Mouse (Mus musculus) liver, embryonic 14.5 days (tissue): Measurements from ENCODE around the gene Clec3b. TPM values are rescaled to one million over a fixed set of nuclear protein-coding genes. Genes with fewer than 3 reads are reported as not detected.

Experiments
- ATAC-seq: fragments of 200-750 bp; cut with Nextera tagmentation; 2 replicates; pipeline ENCODE4 v1.8.0; 2017; ENCODE audit warnings: moderate number of reproducible peaks, mild to moderate bottlenecking, moderate library complexity; ENCODE audit not compliant: insufficient read depth
- DNase-seq, 3 experiments: peaks; one replicate each; pipeline ENCODE4 v3.0.0-alpha.2; 2012 to 2013; ENCODE audit warnings: low read depth in 3 of 3, low spot score in 3 of 3
- H3K27ac ChIP-seq: fragments of 300-500 bp; sonication (generic); 2 replicates; pipeline ENCODE4 v1.5.1; 2014; ENCODE audit warnings: moderate library complexity, mild to moderate bottlenecking, control low read depth, inconsistent platforms
- H3K27me3 ChIP-seq: fragments of 300-500 bp; sonication (generic); 2 replicates; pipeline ENCODE4 v1.6.1; 2014; ENCODE audit warnings: mild to moderate bottlenecking, low read length, moderate library complexity; ENCODE audit not compliant: control insufficient read depth, insufficient read depth
- H3K36me3 ChIP-seq: fragments of 300-500 bp; sonication (generic); replicated peaks from 2 replicates; pipeline ENCODE4 v1.6.1; 2014; ENCODE audit warnings: low read depth; ENCODE audit not compliant: control insufficient read depth, insufficient read depth
- H3K4me1 ChIP-seq, 2 experiments: fragments of 200-500 bp in 1 of 2; fragments of 300-500 bp in 1 of 2; sonication (generic) in 1 of 2; replicated peaks; 2 replicates each; pipeline ENCODE4 v1.6.1; 2012 to 2014; ENCODE audit warnings: antibody characterized with exemption in 1 of 2, inconsistent platforms in 1 of 2, low read length in 1 of 2; ENCODE audit not compliant: control insufficient read depth in 2 of 2, insufficient read depth in 2 of 2
- H3K4me2 ChIP-seq: fragments of 300-500 bp; sonication (generic); 2 replicates; pipeline ENCODE4 v1.6.1; 2014; ENCODE audit warnings: low read depth, mild to moderate bottlenecking, control low read depth, moderate library complexity
- H3K4me3 ChIP-seq, 2 experiments: fragments of 200-500 bp in 1 of 2; fragments of 300-500 bp in 1 of 2; sonication (generic) in 1 of 2; 2 replicates each; pipeline ENCODE4 v1.5.1; 2012 to 2014; ENCODE audit warnings: low read depth in 2 of 2, low read length in 2 of 2, mild to moderate bottlenecking in 2 of 2, control low read depth in 1 of 2, inconsistent platforms in 1 of 2, moderate library complexity in 1 of 2; ENCODE audit not compliant: insufficient read depth in 1 of 2
- H3K9ac ChIP-seq: fragments of 300-500 bp; sonication (generic); replicated peaks from 2 replicates; pipeline ENCODE4 v1.6.1; 2014; ENCODE audit warnings: mild to moderate bottlenecking, control low read depth, moderate library complexity
- H3K9me3 ChIP-seq: fragments of 300-500 bp; sonication (generic); 2 replicates; pipeline ENCODE4 v1.6.1; 2016; ENCODE audit warnings: low read length, mixed read lengths; ENCODE audit not compliant: control insufficient read depth
- CTCF ChIP-seq: IDR thresholded peaks from 2 replicates; pipeline ENCODE4 v1.5.1; 2016; ENCODE audit warnings: antibody characterized with exemption, low read depth, control low read depth
- EP300 ChIP-seq: IDR thresholded peaks from 2 replicates; pipeline ENCODE4 v1.6.1; 2016; ENCODE audit warnings: antibody characterized with exemption, low read depth
- WGBS: fragments of 180-500 bp; shearing (Covaris S2); extraction: QIAGEN DNeasy Blood & Tissue Kit; methylation state at CpG from one replicate; pipeline ENCODE4 v1.1.7; 2014; ENCODE audit not compliant: insufficient replicate concordance; 5-methylcytosine and 5-hydroxymethylcytosine counted together
- polyA plus RNA-seq, 2 experiments: library from polyadenylated mRNA; depleted of rRNA in 1 of 2; stranded (reverse) in 1 of 2; unstranded in 1 of 2; fragments of >200 nt; fragmentation: Nextera tagmentation in 1 of 2; extraction: Ambion mirVana in 1 of 2; gene quantifications; 2 replicates each; pipeline versions ENCODE4 v1.2.1 to v1.2.3; 2012 to 2014

The Clec3b gene
- polyA plus RNA-seq, 2 experiments, result 0.22 TPM; not detected in 1

DNA sequence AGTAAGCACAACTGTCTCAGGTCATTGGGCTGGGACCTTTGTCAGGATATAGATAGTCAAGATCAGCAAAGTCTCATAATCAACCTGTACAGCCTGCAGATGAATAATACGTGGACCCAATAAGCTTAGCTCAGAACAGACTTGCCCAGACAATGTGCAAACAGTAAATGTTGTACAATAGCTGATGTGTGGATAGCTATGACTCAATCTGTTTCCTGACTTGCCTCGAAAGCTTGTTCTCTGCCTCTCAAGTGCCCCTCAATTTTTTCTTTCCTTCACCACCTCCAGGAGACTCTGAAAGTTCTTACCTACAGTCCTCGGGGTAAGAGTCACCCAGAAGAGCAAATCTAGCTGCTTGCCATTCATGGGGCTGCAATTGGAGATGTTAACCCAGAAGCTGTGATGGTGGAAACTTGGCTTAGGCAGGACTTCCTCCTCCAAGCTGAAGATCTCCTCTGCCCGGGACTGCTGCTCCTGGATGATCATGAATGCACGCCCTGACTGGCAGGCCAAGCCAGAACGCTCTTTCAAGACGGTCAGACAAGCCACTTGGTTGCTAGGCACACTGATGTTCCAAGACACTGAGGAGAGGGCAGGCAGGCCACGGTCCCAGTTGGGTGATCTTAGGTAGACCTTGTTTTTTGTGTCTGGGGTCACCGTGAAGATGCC lies 26.8 kb downstream of the Clec3b start:
- Histone ChIP-seq H3K4me2 (no peak overlapping the region), H3K4me1 (no peaks in the 10 kb centered on the region), H3K4me3 (no peak overlapping the region), H3K27me3 (no peaks in the 10 kb centered on the region), H3K36me3 (no peaks in the 10 kb centered on the region), H3K27ac (no peak overlapping the region), H3K9me3 (no peaks in the 10 kb centered on the region), H3K9ac (no peak overlapping the region)
- WGBS, result 56% methylated on average over 9 of the region's 9 CpGs
- no peak for ATAC-seq
- no peak for DNase-seq
- TF ChIP-seq EP300, result no peak
- TF ChIP-seq CTCF, result no peak

DNA sequence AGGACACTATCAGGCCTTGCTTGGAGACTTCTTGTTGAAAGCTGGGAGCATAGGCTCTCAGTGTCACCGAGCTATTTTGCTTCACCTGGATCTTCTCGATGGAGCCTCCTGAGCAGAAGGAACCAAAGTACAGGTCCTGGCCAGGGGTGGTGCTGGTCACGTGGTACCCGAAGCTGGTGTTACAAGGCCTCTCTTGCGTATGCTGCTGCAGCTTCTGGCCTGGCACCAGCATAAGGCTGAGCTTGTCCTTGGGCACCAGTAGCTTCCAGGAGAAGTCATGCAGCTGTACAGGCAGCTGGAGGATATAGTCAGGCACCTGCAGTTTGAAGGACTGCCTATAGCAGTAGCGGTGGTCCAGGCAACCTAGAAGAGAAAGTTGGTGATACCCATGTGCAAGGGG lies 29.3 kb downstream of the Clec3b start:
- no peak for TF ChIP-seq CTCF
- TF ChIP-seq EP300, result no peak
- no peaks in the 10 kb centered on the region for H3K27me3 ChIP-seq
- H3K4me2 ChIP-seq, result no peak overlapping the region
- H3K27ac ChIP-seq, result no peak overlapping the region
- H3K36me3 ChIP-seq, result no peaks in the 10 kb centered on the region
- no peak for DNase-seq
- no peaks in the 10 kb centered on the region for H3K9me3 ChIP-seq
- H3K9ac ChIP-seq, result no peak overlapping the region
- WGBS, result 65% methylated on average over 6 of the region's 6 CpGs
- H3K4me1 ChIP-seq, result no peaks in the 10 kb centered on the region
- ATAC-seq, result no peak
- no peak overlapping the region for H3K4me3 ChIP-seq

DNA sequence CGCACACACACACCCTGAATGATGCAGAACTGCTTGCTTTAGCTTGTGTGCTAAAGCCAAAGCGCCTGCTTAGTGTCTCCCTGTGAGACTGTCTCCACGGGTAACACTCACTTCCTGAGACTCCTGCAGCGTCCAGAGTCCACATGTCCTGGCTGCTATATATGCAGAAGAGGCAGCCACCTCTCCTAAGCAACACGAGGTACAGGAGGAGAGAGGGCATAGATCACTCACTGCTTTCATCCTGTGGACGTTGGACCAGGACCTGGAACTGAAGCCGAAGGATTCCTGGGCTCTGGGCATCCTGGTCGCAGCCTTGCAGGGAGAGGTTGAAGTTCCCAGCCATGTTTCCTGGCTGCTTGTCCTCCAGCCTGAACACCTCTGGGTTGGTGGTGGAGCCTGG lies 32.5 kb downstream of the Clec3b start:
- TF ChIP-seq EP300, result no peak
- TF ChIP-seq CTCF, result no peak
- Histone ChIP-seq H3K4me3 (no peak overlapping the region), H3K36me3 (no peaks in the 10 kb centered on the region), H3K4me1 (no peaks in the 10 kb centered on the region), H3K9me3 (no peaks in the 10 kb centered on the region), H3K9ac (no peak overlapping the region), H3K27ac (no peak overlapping the region), H3K27me3 (no peaks in the 10 kb centered on the region), H3K4me2 (no peak overlapping the region)
- 50% methylated on average over 8 of the region's 8 CpGs for WGBS
- ATAC-seq (no peak), DNase-seq (no peak)

DNA sequence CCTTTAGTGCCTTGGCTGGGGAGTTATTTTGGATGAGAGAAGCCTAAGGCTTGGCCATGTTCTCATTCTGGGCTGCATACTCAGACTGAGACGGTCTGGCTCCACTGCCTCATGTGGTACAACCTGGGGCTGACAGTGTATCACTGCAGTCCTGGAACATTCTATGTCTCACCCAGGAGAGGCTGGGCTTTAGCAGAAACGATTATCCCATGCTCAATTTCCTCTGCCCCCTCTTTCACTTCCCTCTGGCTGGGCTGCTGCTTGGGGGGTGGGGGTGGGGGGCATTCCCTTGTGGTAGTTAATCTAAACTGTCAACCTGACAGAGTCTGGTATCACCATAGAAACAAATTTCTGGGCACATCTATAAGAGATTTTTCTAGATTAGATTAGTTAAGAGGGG lies 34.8 kb downstream of the Clec3b start:
- no peak overlapping the region for H3K27ac ChIP-seq
- no peaks in the 10 kb centered on the region for H3K9me3 ChIP-seq
- no peak overlapping the region for H3K4me2 ChIP-seq
- ATAC-seq (no peak), DNase-seq (no peak)
- TF ChIP-seq CTCF, result no peak
- no peak for TF ChIP-seq EP300
- H3K27me3 ChIP-seq, result no peaks in the 10 kb centered on the region
- whole genome bisulfite sequencing, result 33% methylated on average over 2 of the region's 2 CpGs
- no peak overlapping the region for H3K9ac ChIP-seq
- H3K4me1 ChIP-seq, result no peaks in the 10 kb centered on the region
- H3K4me3 ChIP-seq, result no peak overlapping the region
- no peaks in the 10 kb centered on the region for H3K36me3 ChIP-seq

DNA sequence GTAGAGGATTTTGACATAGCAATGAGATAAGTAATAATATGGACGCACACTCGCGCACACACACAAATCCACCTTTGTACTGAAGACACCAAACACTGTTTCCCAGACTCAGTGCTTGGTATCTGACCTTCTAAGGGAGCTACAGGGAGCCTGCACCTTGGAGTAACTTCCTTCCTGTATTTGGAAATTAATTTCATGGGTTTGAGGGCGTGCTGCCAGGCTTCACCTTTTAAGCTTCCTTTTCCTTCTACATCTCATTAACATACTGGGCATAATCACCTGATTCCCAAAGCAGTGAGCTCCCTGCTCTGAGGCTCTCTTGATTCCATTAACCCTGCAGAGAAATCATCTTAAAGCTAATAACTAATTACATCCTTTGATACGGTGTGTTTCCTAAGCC lies 35.4 kb downstream of the Clec3b start:
- H3K4me3 ChIP-seq, result no peak overlapping the region
- no peak overlapping the region for H3K27ac ChIP-seq
- 69% methylated on average over 5 of the region's 5 CpGs for WGBS
- H3K4me1 ChIP-seq, result no peaks in the 10 kb centered on the region
- DNase-seq (no peak), ATAC-seq (no peak)
- no peak overlapping the region for H3K9ac ChIP-seq
- H3K27me3 ChIP-seq, result no peaks in the 10 kb centered on the region
- H3K9me3 ChIP-seq, result no peaks in the 10 kb centered on the region
- no peaks in the 10 kb centered on the region for H3K36me3 ChIP-seq
- TF ChIP-seq CTCF (no peak), EP300 (no peak)
- H3K4me2 ChIP-seq, result no peak overlapping the region
